Comparison of ENCODE assay signal across 28 mouse cellular contexts in the genomic region with DNA sequence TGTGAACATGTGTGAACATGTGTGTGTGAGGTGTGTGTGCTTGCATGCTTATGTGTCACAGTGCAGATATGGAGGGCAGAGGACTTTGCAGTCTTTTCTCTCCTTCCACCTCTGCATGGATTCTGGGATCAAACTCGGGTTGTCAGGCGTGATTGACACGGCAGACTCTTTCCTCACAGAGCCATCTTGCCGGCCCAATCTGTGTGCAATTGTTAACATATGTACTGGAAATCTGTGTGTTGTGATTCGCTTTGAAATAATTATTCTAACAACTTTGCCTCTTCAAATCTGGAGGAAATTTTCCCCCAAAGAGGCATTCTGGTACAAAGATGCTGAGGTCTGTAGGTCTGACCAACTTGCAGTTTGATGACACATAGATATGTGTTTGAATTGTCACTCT.
A peak's percentile ranks its signal among the peaks of the same experiment; 100 is the strongest.
DNase-seq lines count a peak whose midpoint lies in the region; ATAC-seq lines count a peak whose summit lies in the region.
"Had no signal": no experiment of that assay in that cellular context is flagged by ENCODE, and none has a peak within 500 bp of the region (broad histone marks: within the 10 kb centered on the region; RNA-seq: fewer than 3 reads in every experiment).

No protein-coding gene starts in this region.

- peak; percentile 44; the same call in 1 of the 2 replicates for ATAC-seq in forebrain, embryonic 15.5 days (replicated peaks)
- no peak for ATAC-seq in activated CD4-positive, CD25-positive, alpha-beta regulatory T cell, adult 4 months
- ATAC-seq: intestine, embryonic 15.5 days; liver, embryonic 12.5 days; liver, postnatal 0 days had no signal

- H3K36me3 ChIP-seq in forebrain, embryonic 15.5 days, result no peaks in the 10 kb centered on the region
- H3K36me3 ChIP-seq: hindbrain, embryonic 15.5 days; intestine, embryonic 15.5 days; liver, embryonic 12.5 days had no signal

- no peak overlapping the region for H3K4me3 ChIP-seq in forebrain, embryonic 15.5 days
- H3K4me3 ChIP-seq: embryonic facial prominence, embryonic 13.5 days; heart, embryonic 12.5 days; hindbrain, embryonic 15.5 days; intestine, embryonic 15.5 days; liver, embryonic 12.5 days; megakaryocyte, embryonic 14.5 days; midbrain, embryonic 12.5 days had no signal

- H3K9ac ChIP-seq in forebrain, embryonic 15.5 days (replicated peaks), result no peak overlapping the region
- H3K9ac ChIP-seq: embryonic facial prominence, embryonic 13.5 days; heart, embryonic 12.5 days; hindbrain, embryonic 15.5 days; intestine, embryonic 15.5 days; liver, embryonic 12.5 days; liver, postnatal 0 days; midbrain, embryonic 12.5 days had no signal

- no peaks in the 10 kb centered on the region for H3K27me3 ChIP-seq in forebrain, embryonic 15.5 days
- H3K27me3 ChIP-seq: embryonic facial prominence, embryonic 13.5 days; heart, embryonic 12.5 days; hindbrain, embryonic 15.5 days; intestine, embryonic 15.5 days; liver, embryonic 12.5 days; midbrain, embryonic 12.5 days had no signal

- H3K4me2 ChIP-seq in forebrain, embryonic 15.5 days (replicated peaks), result no peak overlapping the region
- H3K4me2 ChIP-seq: embryonic facial prominence, embryonic 13.5 days; heart, embryonic 12.5 days; hindbrain, embryonic 15.5 days; intestine, embryonic 15.5 days; liver, embryonic 12.5 days; midbrain, embryonic 12.5 days had no signal

- peak overlapping the region; percentile 76 for H3K27ac ChIP-seq in forebrain, embryonic 15.5 days (replicated peaks)
- H3K27ac ChIP-seq: embryonic facial prominence, embryonic 13.5 days; intestine, embryonic 15.5 days; liver, embryonic 12.5 days had no signal

- peak; percentile 39 for DNase-seq in heart, adult 11 months
- DNase-seq in heart, adult 8-10 months (ENCODE audit: low spot score), result no peak
- DNase-seq in layer of hippocampus, postnatal 36 days, result peak; percentile 46 to 52
- no peak for DNase-seq in layer of hippocampus, postnatal 25 days (ENCODE audit: extremely low spot score in 1 of 2, low spot score in 1 of 2)
- DNase-seq in ovary, postnatal 10 days (ENCODE audit: low spot score), result no peak
- DNase-seq: adrenal gland, postnatal 25 days; cerebellum, adult 18-20 months; cerebellum, postnatal 10 days; gastrocnemius, postnatal 25 days; heart, adult 18-20 months; heart, postnatal 4 days; kidney, adult 2 months; kidney, postnatal 36 days; layer of hippocampus, adult 9-11 months; left cerebral cortex, postnatal 4 days; liver, postnatal 0 days; lung, postnatal 36 days; thymus, adult 2 months; thymus, postnatal 36 days had no signal

- H3K4me1 ChIP-seq in forebrain, embryonic 15.5 days, result peaks cover 47% of the 10 kb centered on the region
- H3K4me1 ChIP-seq: intestine, embryonic 15.5 days; liver, embryonic 12.5 days had no signal

- no peaks in the 10 kb centered on the region for H3K9me3 ChIP-seq in forebrain, embryonic 15.5 days
- H3K9me3 ChIP-seq: embryonic facial prominence, embryonic 13.5 days; heart, embryonic 12.5 days; hindbrain, embryonic 15.5 days; intestine, embryonic 15.5 days; liver, embryonic 12.5 days; megakaryocyte, embryonic 14.5 days; midbrain, embryonic 12.5 days had no signal

- WGBS in forebrain, embryonic 15.5 days, result 67% methylated on average over 5 of the region's 5 CpGs

Comparison
In these comparisons a context has a peak if more than half of its experiments do, and no peak if none do; other contexts are left out.
1. DNase-seq: peak in heart, adult 11 months (single experiment) and layer of hippocampus, postnatal 36 days (2 of 2); none in heart, adult 8-10 months (single experiment), layer of hippocampus, postnatal 25 days (0 of 2) and ovary, postnatal 10 days (single experiment).